Mouse (Mus musculus) B cell, adult 62 days (primary cell): ENCODE results near the gene Slc25a31. TPM values are rescaled to one million over a fixed set of nuclear protein-coding genes. Genes with fewer than 3 reads are reported as not detected.

Experiments
- total RNA-seq: library from RNA; stranded (reverse); gene quantifications from 4 replicates; pipeline ENCODE4 v1.2.4, GENCODE M21; 2023

Slc25a31 gene
- total RNA-seq, result 0.25 TPM in 1 of 4 replicates, not detected in the others

GRCm38 (mm10) chr3:40708655-40709054 lies at the start of gene Slc25a31:
Gene Slc25a31, plus strand, starts transcription at chr3:40708855.

GRCm38 (mm10) chr3:40744024-40744835 lies 35.6 kb downstream of the Slc25a31 start, which contains the start of gene Hspa4l:
Gene Hspa4l, plus strand, starts transcription at chr3:40744495.

Other genes starting within 250 kb of the Slc25a31 start
- gene Intu, start 177.6 kb upstream of the Slc25a31 start, total RNA-seq, result 1.8 to 3.3 TPM (median 2.5 TPM) in 4 replicates
- 10.9 to 15.5 TPM (median 11.2 TPM) in 4 replicates for gene Hspa4l, start 35.6 kb downstream of the Slc25a31 start, total RNA-seq
- 27.6 to 37.7 TPM (median 34.0 TPM) in 4 replicates for gene Plk4, start 91.2 kb downstream of the Slc25a31 start, total RNA-seq
- 12.2 to 19.2 TPM (median 15.5 TPM) in 4 replicates for gene Mfsd8, start 138.0 kb downstream of the Slc25a31 start, total RNA-seq
- 7.5 to 9.9 TPM (median 9.0 TPM) in 4 replicates for gene Abhd18, start 138.1 kb downstream of the Slc25a31 start, total RNA-seq
- gene 1700034I23Rik, start 193.7 kb downstream of the Slc25a31 start, total RNA-seq, result not detected in 4 replicates
- 17.6 to 23.6 TPM (median 18.3 TPM) in 4 replicates for gene Larp1b, start 241.0 kb downstream of the Slc25a31 start, total RNA-seq